Mouse (Mus musculus) erythroblast, embryonic 14.5 days (primary cell): ENCODE data around the gene Tmprss13.

ENCODE experiments used
- GATA1 ChIP-seq: IDR thresholded peaks from 2 replicates; pipeline ENCODE4 v1.6.1; 2012; ENCODE audit warnings: low read length, inconsistent platforms, mixed read lengths
- TAL1 ChIP-seq: IDR thresholded peaks from 3 replicates; pipeline ENCODE4 v1.6.1; 2012; ENCODE audit warnings: low read length, inconsistent platforms, mixed read lengths

GRCm38 (mm10) chr9:45395218-45395617, 76.3 kb downstream of the Tmprss13 start:
- TF ChIP-seq GATA1 (no peak), TAL1 (no peak)
